Mouse (Mus musculus): ENCODE results near the gene Olfr703. TPM values are rescaled to one million over a fixed set of nuclear protein-coding genes. Genes with fewer than 3 reads are reported as not detected.

The Olfr703 gene
- polyA plus RNA-seq, 1 experiment, result not detected

GRCm38 (mm10) chr7:106876791-106877190 lies 33.6 kb downstream of the Olfr703 start, which contains the start of gene Olfr705:
Olfr705 (minus strand) TSS chr7:106876891.
- TF ChIP-seq POLR2A (IDR thresholded peaks at IDR 0.05; ENCODE audit: low read depth, low read length) (no peak), CTCF (IDR thresholded peaks at IDR 0.05; ENCODE audit: extremely low read depth, insufficient read length, insufficient replicate concordance, low read depth, low read length) (no peak)
- 80% methylated on average over 3 of the region's 3 CpGs for WGBS
- no peak within 1 kb of the TSS for H3K4me3 ChIP-seq (ENCODE audit: low read depth, low read length)

GRCm38 (mm10) chr7:106888062-106888461 lies 44.9 kb downstream of the Olfr703 start, which contains the start of gene Olfr706:
Olfr706 (minus strand) TSS chr7:106888162.
- no peak for TF ChIP-seq POLR2A (IDR thresholded peaks at IDR 0.05; ENCODE audit: low read depth, low read length)
- no peak for TF ChIP-seq CTCF (IDR thresholded peaks at IDR 0.05; ENCODE audit: extremely low read depth, insufficient read length, insufficient replicate concordance, low read depth, low read length)
- WGBS, result 74% methylated on average over 2 of the region's 2 CpGs

More at GRCm38 (mm10) chr7:106876791-106877190, 33.6 kb downstream of the Olfr703 start, which contains the start of gene Olfr705:
- H3K27me3 ChIP-seq (ENCODE audit: control insufficient read depth, insufficient read depth, low read length), result no peaks in the 10 kb centered on the region
- no peak within 1 kb of the TSS for H3K27ac ChIP-seq (ENCODE audit: insufficient read depth, low read depth, low read length)
- H3K4me1 ChIP-seq (ENCODE audit: control insufficient read depth, insufficient read depth, insufficient read length, low read length), result no peaks in the 10 kb centered on the region
- H3K36me3 ChIP-seq (ENCODE audit: control insufficient read depth, insufficient read depth, low read length), result no peaks in the 10 kb centered on the region

More at GRCm38 (mm10) chr7:106888062-106888461, 44.9 kb downstream of the Olfr703 start, which contains the start of gene Olfr706:
- no peaks in the 10 kb centered on the region for H3K4me1 ChIP-seq (ENCODE audit: control insufficient read depth, insufficient read depth, insufficient read length, low read length)
- no peak within 1 kb of the TSS for H3K27ac ChIP-seq (ENCODE audit: insufficient read depth, low read depth, low read length)
- H3K36me3 ChIP-seq (ENCODE audit: control insufficient read depth, insufficient read depth, low read length), result no peaks in the 10 kb centered on the region
- no peaks in the 10 kb centered on the region for H3K27me3 ChIP-seq (ENCODE audit: control insufficient read depth, insufficient read depth, low read length)
- H3K4me3 ChIP-seq (ENCODE audit: low read depth, low read length), result no peak within 1 kb of the TSS

Other genes with a start within 250 kb of the Olfr703 start
- gene Olfr693, start 162.8 kb upstream of the Olfr703 start, polyA plus RNA-seq (2012; rRNA removed), result not detected in 2 replicates
- not detected in 2 replicates for gene Olfr694, start 151.5 kb upstream of the Olfr703 start, polyA plus RNA-seq (2012; rRNA removed)
- not detected in 2 replicates for gene Olfr695, start 127.0 kb upstream of the Olfr703 start, polyA plus RNA-seq (2012; rRNA removed)
- gene Olfr697, start 100.9 kb upstream of the Olfr703 start, polyA plus RNA-seq (2012; rRNA removed), result not detected in 2 replicates
- gene Olfr698, start 88.0 kb upstream of the Olfr703 start, polyA plus RNA-seq (2012; rRNA removed), result not detected in 2 replicates
- gene Olfr699, start 50.2 kb upstream of the Olfr703 start, polyA plus RNA-seq (2012; rRNA removed), result not detected in 2 replicates
- gene Olfr700, start 34.5 kb upstream of the Olfr703 start, polyA plus RNA-seq (2012; rRNA removed), result not detected in 2 replicates
- not detected in 2 replicates for gene Olfr701, start 29.2 kb upstream of the Olfr703 start, polyA plus RNA-seq (2012; rRNA removed)
- not detected in 2 replicates for gene Olfr702, start 9.5 kb upstream of the Olfr703 start, polyA plus RNA-seq (2012; rRNA removed)
- gene Olfr704, start 19.8 kb downstream of the Olfr703 start, polyA plus RNA-seq (2012; rRNA removed), result not detected in 2 replicates
- gene Olfr705, start 33.5 kb downstream of the Olfr703 start, polyA plus RNA-seq (2012; rRNA removed), result not detected in 2 replicates
- not detected in 2 replicates for gene Olfr706, start 44.8 kb downstream of the Olfr703 start, polyA plus RNA-seq (2012; rRNA removed)
- not detected in 2 replicates for gene Olfr707, start 57.9 kb downstream of the Olfr703 start, polyA plus RNA-seq (2012; rRNA removed)
- gene Olfr1532-ps1, start 64.6 kb downstream of the Olfr703 start, polyA plus RNA-seq (2012; rRNA removed), result not detected in 2 replicates
- not detected in 2 replicates for gene Olfr709-ps1, start 88.9 kb downstream of the Olfr703 start, polyA plus RNA-seq (2012; rRNA removed)
- not detected in 2 replicates for gene Olfr710, start 105.0 kb downstream of the Olfr703 start, polyA plus RNA-seq (2012; rRNA removed)
- gene Olfr6, start 120.6 kb downstream of the Olfr703 start, polyA plus RNA-seq (2012; rRNA removed), result not detected in 2 replicates
- gene Olfr711, start 132.1 kb downstream of the Olfr703 start, polyA plus RNA-seq (2012; rRNA removed), result not detected in 2 replicates
- not detected in 2 replicates for gene Olfr2, start 162.7 kb downstream of the Olfr703 start, polyA plus RNA-seq (2012; rRNA removed)
- gene Olfr713, start 187.8 kb downstream of the Olfr703 start, polyA plus RNA-seq (2012; rRNA removed), result not detected in 2 replicates
- gene Olfr714, start 227.6 kb downstream of the Olfr703 start, polyA plus RNA-seq (2012; rRNA removed), result not detected in 2 replicates
- not detected in 2 replicates for gene Olfr17, start 249.9 kb downstream of the Olfr703 start, polyA plus RNA-seq (2012; rRNA removed)

All from small intestine, adult 2 months (tissue).